Mouse (Mus musculus): ENCODE results near the gene Gm4737.

DNA sequence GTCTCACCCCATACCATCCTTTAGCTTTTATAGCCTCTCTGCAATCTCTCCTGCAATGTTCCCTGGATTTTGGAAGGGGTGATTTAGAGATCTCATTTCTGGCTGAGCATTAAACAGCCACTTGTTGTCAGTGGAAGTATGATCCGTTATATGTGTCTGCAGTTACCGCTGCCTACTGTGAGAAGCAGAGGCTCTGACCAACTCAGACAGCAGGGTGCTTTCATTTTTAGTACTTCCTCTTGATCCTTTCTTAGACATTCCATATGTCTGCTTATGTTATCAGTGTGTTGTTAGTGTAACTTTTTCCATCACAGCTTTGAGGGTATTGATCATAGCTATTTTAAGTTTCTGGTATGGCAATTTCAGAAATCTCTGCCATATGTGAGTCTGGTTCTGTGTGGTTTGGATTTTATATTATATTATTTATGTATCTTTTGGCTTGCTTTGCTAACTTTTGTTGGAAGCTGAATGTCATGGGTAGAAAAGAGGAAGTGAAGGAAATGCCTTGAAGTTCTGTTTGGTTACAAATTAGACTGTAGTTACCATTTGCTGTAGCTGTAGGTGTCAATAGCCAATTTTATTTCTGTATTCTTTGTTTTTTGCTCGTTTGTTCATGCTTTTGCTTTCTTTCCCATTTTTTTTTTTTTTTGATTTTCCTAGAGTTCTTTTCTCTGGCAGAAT, 6.1 kb downstream of the Gm4737 start:
- TF ChIP-seq HCFC1 (IDR thresholded peaks at IDR 0.05; ENCODE audit: borderline replicate concordance, insufficient read depth, low read length) (no peak), MAFK (IDR thresholded peaks at IDR 0.05; ENCODE audit: insufficient read depth, low read depth, low read length) (no peak), ZNF384 (IDR thresholded peaks at IDR 0.05; ENCODE audit: low read depth, low read length) (no peak), CHD2 (IDR thresholded peaks at IDR 0.05; ENCODE audit: low read depth, low read length) (no peak), ZC3H11A (IDR thresholded peaks at IDR 0.05; ENCODE audit: borderline replicate concordance, low read depth, low read length) (no peak)
